Mouse (Mus musculus): ENCODE measurements around the gene Prnp.

- no peak for TF ChIP-seq CTCF (IDR thresholded peaks at IDR 0.05; ENCODE audit: low read depth)
- no peak for TF ChIP-seq EP300 (IDR thresholded peaks at IDR 0.05; ENCODE audit: low read depth)
Observed at GRCm38 (mm10) chr2:131952961-131953538, 43.3 kb downstream of the Prnp start.
